Mouse (Mus musculus) midbrain, embryonic 15.5 days (tissue): ENCODE data around the gene Blvrb. TPM values are rescaled to one million over a fixed set of nuclear protein-coding genes. Genes with fewer than 3 reads are reported as not detected.

ENCODE experiments used
- ATAC-seq: fragments of 200-750 bp; cut with Nextera tagmentation; replicated peaks from 2 replicates; pipeline ENCODE4 v1.8.0; 2017; ENCODE audit warnings: moderate TSS enrichment
- H3K27ac ChIP-seq: fragments of 300-500 bp; sonication (generic); 2 replicates; pipeline ENCODE4 v1.5.1; 2015; ENCODE audit warnings: mild to moderate bottlenecking, inconsistent platforms
- H3K27me3 ChIP-seq: fragments of 300-500 bp; sonication (generic); replicated peaks from 2 replicates; pipeline ENCODE4 v1.6.1; 2015; ENCODE audit warnings: inconsistent platforms
- H3K36me3 ChIP-seq: fragments of 300-500 bp; sonication (generic); replicated peaks from 2 replicates; pipeline ENCODE4 v1.6.1; 2015; ENCODE audit warnings: inconsistent platforms
- H3K4me1 ChIP-seq: fragments of 300-500 bp; sonication (generic); 2 replicates; pipeline ENCODE4 v1.6.1; 2015; ENCODE audit warnings: inconsistent platforms
- H3K4me2 ChIP-seq: fragments of 300-500 bp; sonication (generic); 2 replicates; pipeline ENCODE4 v1.6.1; 2015; ENCODE audit warnings: inconsistent platforms, mild to moderate bottlenecking, moderate library complexity
- H3K4me3 ChIP-seq: fragments of 300-500 bp; sonication (generic); 2 replicates; pipeline ENCODE4 v1.5.1; 2015; ENCODE audit warnings: mild to moderate bottlenecking, inconsistent platforms
- H3K9ac ChIP-seq: fragments of 300-500 bp; sonication (generic); 2 replicates; pipeline ENCODE4 v1.6.1; 2015; ENCODE audit warnings: mild to moderate bottlenecking, inconsistent platforms
- H3K9me3 ChIP-seq: fragments of 300-500 bp; sonication (generic); 2 replicates; pipeline ENCODE4 v1.6.1; 2016; ENCODE audit warnings: inconsistent platforms
- WGBS: fragments of 180-500 bp; shearing (Covaris S2); methylation state at CpG from one replicate; pipeline ENCODE4 v1.1.7; 2015; ENCODE audit warnings: mixed read lengths; 5-methylcytosine and 5-hydroxymethylcytosine counted together
- polyA plus RNA-seq: library from polyadenylated mRNA; unstranded; fragments of >200 nt; fragmentation: Nextera tagmentation; extraction: Ambion mirVana; gene quantifications from 2 replicates; pipeline ENCODE4 v1.2.1, GENCODE M21; 2015

Gene Blvrb
- polyA plus RNA-seq, 1 experiment from 2014 or later, result 17.9 TPM

DNA sequence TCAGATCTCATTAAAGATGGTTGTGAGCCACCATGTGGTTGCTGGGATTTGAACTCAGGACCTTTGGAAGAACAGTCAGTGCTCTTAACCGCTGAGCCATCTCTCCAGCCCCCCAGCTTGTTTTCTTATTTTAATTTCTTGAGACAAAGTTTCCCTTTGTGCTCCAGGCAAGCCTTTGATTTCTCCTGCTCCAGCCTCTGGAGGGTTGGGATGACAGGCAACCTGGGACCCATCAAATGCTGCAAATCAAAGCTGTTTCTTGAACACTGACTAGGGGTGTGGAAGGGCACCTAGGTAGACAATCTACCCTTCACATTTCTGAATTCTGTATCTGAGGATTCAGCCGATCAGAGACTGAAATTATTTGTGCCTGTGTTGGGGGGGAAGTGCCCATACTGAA, 63.0 kb downstream of the Blvrb start:
- Histone ChIP-seq H3K27ac (no peak overlapping the region), H3K9ac (no peak overlapping the region), H3K4me3 (no peak overlapping the region), H3K4me2 (no peak overlapping the region), H3K4me1 (peaks cover 11% of the 10 kb centered on the region), H3K36me3 (no peaks in the 10 kb centered on the region), H3K27me3 (no peaks in the 10 kb centered on the region), H3K9me3 (no peaks in the 10 kb centered on the region)
- ATAC-seq, result no peak
- 83% methylated on average over 2 of the region's 2 CpGs for WGBS

DNA sequence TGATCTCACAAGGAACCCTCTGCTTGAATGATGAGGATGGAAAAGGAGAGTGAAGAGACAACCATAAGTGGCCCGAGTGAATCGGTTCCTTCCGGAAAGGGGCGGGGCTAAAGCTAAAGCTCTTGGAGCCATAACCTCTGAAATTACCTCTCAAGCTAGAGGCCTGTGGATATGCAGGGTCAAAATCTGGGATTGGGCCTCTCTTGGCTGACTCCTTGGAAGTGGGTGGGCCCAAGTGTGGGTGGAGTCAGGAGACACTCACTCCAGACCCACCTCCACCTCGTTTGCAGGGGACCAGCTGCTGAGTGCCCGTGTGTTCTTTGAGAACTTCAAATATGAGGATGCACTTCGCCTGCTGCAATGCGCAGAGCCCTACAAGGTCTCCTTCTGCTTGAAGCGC, 67.2 kb downstream of the Blvrb start:
- H3K9ac ChIP-seq, result no peak overlapping the region
- no peaks in the 10 kb centered on the region for H3K4me1 ChIP-seq
- H3K27me3 ChIP-seq, result no peaks in the 10 kb centered on the region
- no peaks in the 10 kb centered on the region for H3K9me3 ChIP-seq
- H3K4me3 ChIP-seq, result no peak overlapping the region
- no peak overlapping the region for H3K4me2 ChIP-seq
- WGBS, result 82% methylated on average over 9 of the region's 9 CpGs
- ATAC-seq, result no peak
- H3K36me3 ChIP-seq, result no peaks in the 10 kb centered on the region
- H3K27ac ChIP-seq, result no peak overlapping the region

Other genes starting within 250 kb of the Blvrb start
- 8.5 and 8.7 TPM in 2 replicates for gene Itpkc, start 219.3 kb upstream of the Blvrb start, polyA plus RNA-seq
- gene Coq8b, start 215.0 kb upstream of the Blvrb start, polyA plus RNA-seq, result 26.9 and 27.9 TPM in 2 replicates
- gene Numbl, start 189.5 kb upstream of the Blvrb start, polyA plus RNA-seq, result 58.7 and 66.3 TPM in 2 replicates
- 13.4 and 15.7 TPM in 2 replicates for gene Ltbp4, start 110.3 kb upstream of the Blvrb start, polyA plus RNA-seq
- 63.9 and 64.7 TPM in 2 replicates for gene Shkbp1, start 92.0 kb upstream of the Blvrb start, polyA plus RNA-seq
- not detected in 2 replicates for gene Gm20479, start 90.6 kb upstream of the Blvrb start, polyA plus RNA-seq
- gene Sptbn4, start 292 bp upstream of the Blvrb start, polyA plus RNA-seq, result 4.0 and 4.4 TPM in 2 replicates
- 7.9 and 9.9 TPM in 2 replicates for gene Sertad3, start 25.8 kb downstream of the Blvrb start, polyA plus RNA-seq
- 8.3 and 9.2 TPM in 2 replicates for gene Sertad1, start 38.9 kb downstream of the Blvrb start, polyA plus RNA-seq
- 1.4 and 1.6 TPM in 2 replicates for gene Prx, start 51.3 kb downstream of the Blvrb start, polyA plus RNA-seq
- 0.83 and 0.99 TPM in 2 replicates for gene Hipk4, start 75.3 kb downstream of the Blvrb start, polyA plus RNA-seq
- gene Pld3, start 105.2 kb downstream of the Blvrb start, polyA plus RNA-seq, result 156 and 157 TPM in 2 replicates
- gene 2310022A10Rik, start 105.3 kb downstream of the Blvrb start, polyA plus RNA-seq, result 38.7 and 40.5 TPM in 2 replicates
- 60.8 and 66.1 TPM in 2 replicates for gene Akt2, start 143.6 kb downstream of the Blvrb start, polyA plus RNA-seq
- gene Ttc9b, start 205.9 kb downstream of the Blvrb start, polyA plus RNA-seq, result 71.9 and 74.4 TPM in 2 replicates
- 17.2 and 19.9 TPM in 2 replicates for gene Map3k10, start 226.6 kb downstream of the Blvrb start, polyA plus RNA-seq
- gene Zfp607b, start 241.4 kb downstream of the Blvrb start, polyA plus RNA-seq, result 17.0 and 18.3 TPM in 2 replicates